Mouse (Mus musculus): ENCODE data around the gene Pdhb. TPM values are rescaled to one million over a fixed set of nuclear protein-coding genes. Genes with fewer than 3 reads are reported as not detected.

Pdhb gene
- polyA plus RNA-seq, 1 experiment from 2014 or later: 184 TPM

Other genes with a start within 250 kb of the Pdhb start
- 0.38 TPM in 1 of 2 replicates, not detected in the other for gene Gm45521, start 215.7 kb downstream of the Pdhb start, polyA plus RNA-seq (2014; fragmentation: Nextera tagmentation; extraction: Ambion mirVana)
- gene Dnase1l3, start 178.5 kb downstream of the Pdhb start, polyA plus RNA-seq (2014; fragmentation: Nextera tagmentation; extraction: Ambion mirVana): 1.1 TPM in 2 replicates
- gene Abhd6, start 170.1 kb downstream of the Pdhb start, polyA plus RNA-seq (2014; fragmentation: Nextera tagmentation; extraction: Ambion mirVana): 15.5 and 19.5 TPM in 2 replicates
- 67.1 and 67.6 TPM in 2 replicates for gene Rpp14, start 92.7 kb downstream of the Pdhb start, polyA plus RNA-seq (2014; fragmentation: Nextera tagmentation; extraction: Ambion mirVana)
- gene Pxk, start 74.8 kb downstream of the Pdhb start, polyA plus RNA-seq (2014; fragmentation: Nextera tagmentation; extraction: Ambion mirVana): 33.9 and 39.4 TPM in 2 replicates
- gene Kctd6, start 41.1 kb upstream of the Pdhb start, polyA plus RNA-seq (2014; fragmentation: Nextera tagmentation; extraction: Ambion mirVana): 5.3 and 6.0 TPM in 2 replicates
- 0.35 TPM in 1 of 2 replicates, not detected in the other for gene Acox2, start 86.3 kb upstream of the Pdhb start, polyA plus RNA-seq (2014; fragmentation: Nextera tagmentation; extraction: Ambion mirVana)
- gene Fam107a, start 145.0 kb upstream of the Pdhb start, polyA plus RNA-seq (2014; fragmentation: Nextera tagmentation; extraction: Ambion mirVana): 0.18 and 0.30 TPM in 2 replicates
- 1.9 and 2.1 TPM in 2 replicates for gene Oit1, start 205.7 kb upstream of the Pdhb start, polyA plus RNA-seq (2014; fragmentation: Nextera tagmentation; extraction: Ambion mirVana)

Measured in intestine, embryonic 14.5 days (tissue).